Mouse (Mus musculus) MEL (cell line): ENCODE measurements around the gene Foxn3.

Source experiments
- CTCF ChIP-seq, 3 experiments: IDR thresholded peaks in 2 of 3; conservative IDR thresholded peaks in 1 of 3; 2 replicates each; pipeline ENCODE4 v1.5.1; 2011 to 2012; ENCODE audit warnings: low read length in 3 of 3, low read depth in 2 of 3, mild to moderate bottlenecking in 2 of 3, improper control_type of control experiment in 1 of 3, inconsistent platforms in 1 of 3, mixed read lengths in 1 of 3, moderate library complexity in 1 of 3; ENCODE audit not compliant: control insufficient read depth in 1 of 3, insufficient read depth in 1 of 3, poor library complexity in 1 of 3, severe bottlenecking in 1 of 3
- EP300 ChIP-seq, 2 experiments: IDR thresholded peaks; 2 replicates each; pipeline ENCODE4 v1.6.1; 2011; ENCODE audit warnings: improper control_type of control experiment in 2 of 2, low read length in 2 of 2, low read depth in 1 of 2, mild to moderate bottlenecking in 1 of 2
- JUND ChIP-seq: IDR thresholded peaks from 2 replicates; pipeline ENCODE4 v1.6.1; 2011; ENCODE audit warnings: low read depth, mild to moderate bottlenecking, improper control_type of control experiment, low read length
- ZMIZ1 ChIP-seq: IDR thresholded peaks from 2 replicates; pipeline ENCODE4 v1.6.1; 2012; ENCODE audit warnings: low read depth, mild to moderate bottlenecking, inconsistent platforms, low read length, improper control_type of control experiment, moderate library complexity
- ZNF384 ChIP-seq: IDR thresholded peaks from 2 replicates; pipeline ENCODE4 v1.6.1; 2012; ENCODE audit warnings: low read depth, mild to moderate bottlenecking, inconsistent platforms, low read length, improper control_type of control experiment

DNA sequence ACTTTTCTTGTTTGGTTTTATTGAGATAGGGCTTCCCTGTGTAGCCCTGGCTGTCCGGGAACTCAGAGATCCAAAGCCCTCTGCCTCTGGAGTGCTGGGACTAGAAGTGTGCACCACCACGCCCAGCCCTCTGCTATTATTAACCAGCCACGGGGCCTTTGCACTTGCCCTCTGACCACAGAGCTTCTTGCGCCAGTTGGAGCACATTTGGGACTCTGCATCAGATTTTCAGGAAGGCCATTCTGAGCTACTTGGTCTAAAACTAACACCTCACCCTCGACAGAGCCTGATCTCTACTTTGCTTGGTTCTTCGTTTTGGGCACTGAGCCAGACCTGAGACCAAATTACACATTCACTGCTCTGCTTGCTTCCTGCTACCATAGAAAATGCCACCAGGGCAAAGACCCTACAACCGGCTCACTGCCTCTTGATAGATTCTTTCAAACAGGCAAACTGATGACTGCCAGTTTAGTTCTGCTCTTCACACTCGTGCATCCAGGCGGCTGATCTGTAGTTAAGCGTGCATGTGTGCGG lies 301.2 kb downstream of the Foxn3 start:
- no peak for TF ChIP-seq ZNF384
- no peak for TF ChIP-seq CTCF (IDR thresholded peaks at IDR 0.05 in 2 of 3, conservative IDR thresholded peaks at IDR 0.05 in 1 of 3; ENCODE audit: control insufficient read depth in 1 of 3, insufficient read depth in 1 of 3, low read depth in 2 of 3, low read length in 3 of 3, poor library complexity in 1 of 3, severe bottlenecking in 1 of 3)
- no peak for TF ChIP-seq JUND
- no peak for TF ChIP-seq EP300 (IDR thresholded peaks at IDR 0.05; ENCODE audit: low read depth in 1 of 2, low read length in 2 of 2)
- no peak for TF ChIP-seq ZMIZ1
